Mouse (Mus musculus) liver, adult 2 months (tissue): Measurements from ENCODE around the gene Hcrtr2.

Source experiments
- CTCF ChIP-seq: fragments of 200-500 bp; IDR thresholded peaks from 2 replicates; pipeline ENCODE4 v1.5.1; 2011; ENCODE audit warnings: low read depth, low read length, control low read depth
- POLR2A ChIP-seq: fragments of 200-500 bp; IDR thresholded peaks from 2 replicates; pipeline ENCODE4 v1.6.1; 2011; ENCODE audit warnings: low read length, control low read depth; ENCODE audit not compliant: insufficient read depth; ENCODE audit errors: extremely low read depth

DNA sequence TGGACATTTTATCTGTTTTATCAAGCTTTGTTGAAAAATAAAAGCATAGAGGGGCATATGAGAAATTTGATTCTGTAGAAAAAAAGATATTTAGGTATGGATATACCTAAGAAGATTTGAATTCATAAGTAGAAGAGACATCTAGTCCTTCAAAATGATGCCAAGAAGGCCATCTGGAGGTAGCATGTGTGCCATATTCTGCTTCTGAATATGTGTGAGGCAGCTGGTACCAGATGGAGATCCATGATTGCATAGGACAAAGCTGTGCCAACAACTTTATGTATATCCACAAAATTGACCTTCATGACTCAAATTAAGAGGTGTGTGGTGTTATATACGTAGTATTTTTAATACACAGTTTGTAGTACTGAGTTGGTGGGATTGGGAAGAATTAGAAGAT is 7.4 kb upstream of the Hcrtr2 start:
- TF ChIP-seq CTCF (no peak), POLR2A (no peak)
